Mouse (Mus musculus): ENCODE data around the gene Kifc3. TPM values are rescaled to one million over a fixed set of nuclear protein-coding genes. Genes with fewer than 3 reads are reported as not detected.

Kifc3 gene
- polyA plus RNA-seq, 1 experiment from 2014 or later = 2.3 TPM

DNA sequence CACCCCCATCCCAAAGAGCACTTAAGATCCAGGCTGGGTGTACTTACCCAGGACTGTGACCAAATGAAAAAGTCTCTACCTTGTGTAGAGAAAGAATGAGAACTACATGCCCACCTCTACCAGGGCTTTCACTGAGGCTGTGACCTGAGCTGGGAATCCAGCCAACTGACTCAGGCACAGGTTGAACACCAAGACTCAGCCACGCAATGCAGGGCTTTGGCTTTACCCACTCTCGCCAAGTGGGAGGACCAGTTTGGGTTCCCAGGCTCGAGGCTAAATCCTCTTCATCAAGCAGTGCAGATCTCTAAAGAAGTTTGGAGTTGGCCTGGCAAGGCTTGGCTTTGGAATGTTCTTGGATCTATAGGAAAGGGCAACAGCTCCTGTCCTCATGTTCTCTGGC lies 127.1 kb downstream of the Kifc3 start:
- DNase-seq (ENCODE audit: low spot score, missing footprints) (peak; percentile 19), ATAC-seq (ENCODE audit: low FRiP score) (no peak)
- 77% methylated on average over 3 of the region's 3 CpGs for WGBS
- no peak overlapping the region for H3K27ac ChIP-seq (ENCODE audit: low read depth, low read length)
- peaks cover 4% of the 10 kb centered on the region; the same call in 1 of the 2 replicates for H3K4me1 ChIP-seq (ENCODE audit: control insufficient read depth, insufficient read depth, low read length)
- no peaks in the 10 kb centered on the region for H3K27me3 ChIP-seq (ENCODE audit: control insufficient read depth, insufficient read depth, low read length)
- no peak overlapping the region for H3K9ac ChIP-seq (ENCODE audit: low read length)
- H3K36me3 ChIP-seq (ENCODE audit: control insufficient read depth, insufficient read depth, low read length) = no peaks in the 10 kb centered on the region
- H3K4me3 ChIP-seq (ENCODE audit: low read depth, low read length) = no peak overlapping the region
- H3K4me2 ChIP-seq = no peak overlapping the region
- H3K9me3 ChIP-seq (ENCODE audit: control insufficient read depth, low read length) = no peaks in the 10 kb centered on the region

- Histone ChIP-seq H3K27me3 (ENCODE audit: control insufficient read depth, insufficient read depth, low read length) (no peaks in the 10 kb centered on the region), H3K36me3 (ENCODE audit: control insufficient read depth, insufficient read depth, low read length) (no peaks in the 10 kb centered on the region), H3K27ac (ENCODE audit: low read depth, low read length) (no peak overlapping the region), H3K9ac (ENCODE audit: low read length) (no peak overlapping the region), H3K4me3 (ENCODE audit: low read depth, low read length) (no peak overlapping the region), H3K4me2 (no peak overlapping the region), H3K4me1 (ENCODE audit: control insufficient read depth, insufficient read depth, low read length) (no peaks in the 10 kb centered on the region), H3K9me3 (ENCODE audit: control insufficient read depth, low read length) (no peaks in the 10 kb centered on the region)
- ATAC-seq (ENCODE audit: low FRiP score) = no peak
- no peak for DNase-seq (ENCODE audit: low spot score, missing footprints)
- 48% methylated on average over 3 of the region's 3 CpGs for WGBS
Observed at GRCm38 (mm10) chr8:95067582-95067981, 135.0 kb downstream of the Kifc3 start.

DNA sequence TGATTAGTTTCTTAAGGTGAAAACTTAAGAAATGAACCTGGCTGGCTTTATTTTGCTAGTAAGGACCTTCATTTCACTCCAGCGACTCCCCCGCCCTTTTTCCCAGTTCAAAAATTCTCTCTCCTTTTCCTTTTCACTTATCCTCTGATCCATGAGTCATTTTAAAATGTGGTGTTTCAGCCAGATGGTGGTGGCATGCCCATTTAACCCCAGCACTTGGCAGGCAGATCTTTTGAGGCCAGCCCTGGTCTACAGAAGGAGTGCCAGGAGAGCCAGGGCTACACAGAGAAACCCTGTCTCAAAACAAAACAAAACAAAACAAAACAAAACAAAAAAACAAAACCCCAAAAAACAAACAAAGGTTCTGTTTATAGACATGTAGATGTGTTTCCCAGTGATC lies 138.1 kb downstream of the Kifc3 start:
- WGBS = 91% methylated on average over 2 of the region's 2 CpGs
- H3K4me2 ChIP-seq = no peak overlapping the region
- no peak for DNase-seq (ENCODE audit: low spot score, missing footprints)

DNA sequence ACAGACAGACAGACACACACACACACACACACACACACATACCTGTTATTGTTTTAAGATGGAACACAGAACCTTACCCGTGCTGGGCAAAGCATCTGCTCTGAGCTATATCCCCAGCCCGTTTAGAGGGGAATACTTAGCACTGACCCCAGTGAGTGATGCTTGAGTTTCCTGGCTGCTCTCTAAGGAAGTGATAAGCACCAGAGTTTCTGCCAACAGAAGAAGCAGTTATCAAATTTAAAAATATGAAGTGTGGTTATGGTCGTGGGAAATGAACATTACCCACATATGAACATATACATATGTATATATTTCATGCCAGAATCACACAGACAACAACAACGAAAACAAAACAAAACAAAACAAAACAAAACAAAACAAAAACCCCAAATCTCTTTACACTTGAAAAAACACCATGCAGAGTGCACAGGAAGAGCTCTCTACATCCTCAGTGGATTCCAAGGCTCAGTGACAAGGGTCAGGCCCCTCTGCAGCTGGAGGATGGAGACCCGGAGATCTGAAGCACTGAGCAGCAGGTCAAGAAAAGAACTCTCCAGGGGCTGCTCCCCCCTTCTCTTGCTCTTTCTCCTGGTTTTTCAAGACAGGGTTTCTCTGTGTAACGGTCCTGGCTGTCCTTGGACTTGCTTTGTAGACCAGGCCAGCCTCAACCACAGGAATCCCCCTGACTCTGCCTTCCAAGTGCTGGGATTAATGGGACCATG lies 142.6 kb downstream of the Kifc3 start:
- Histone ChIP-seq H3K4me1 (ENCODE audit: control insufficient read depth, insufficient read depth, low read length) (no peaks in the 10 kb centered on the region), H3K36me3 (ENCODE audit: control insufficient read depth, insufficient read depth, low read length) (no peaks in the 10 kb centered on the region), H3K27me3 (ENCODE audit: control insufficient read depth, insufficient read depth, low read length) (no peaks in the 10 kb centered on the region), H3K4me3 (ENCODE audit: low read depth, low read length) (no peak overlapping the region), H3K9me3 (ENCODE audit: control insufficient read depth, low read length) (no peaks in the 10 kb centered on the region), H3K27ac (ENCODE audit: low read depth, low read length) (no peak overlapping the region), H3K4me2 (no peak overlapping the region), H3K9ac (ENCODE audit: low read length) (no peak overlapping the region)
- ATAC-seq (ENCODE audit: low FRiP score) = no peak
- WGBS = 72% methylated on average over 6 of the region's 6 CpGs
- no peak for DNase-seq (ENCODE audit: low spot score, missing footprints)

More for the DNA sequence above, 138.1 kb downstream of the Kifc3 start:
- H3K27ac ChIP-seq (ENCODE audit: low read depth, low read length) = no peak overlapping the region
- H3K27me3 ChIP-seq (ENCODE audit: control insufficient read depth, insufficient read depth, low read length) = no peaks in the 10 kb centered on the region
- H3K9ac ChIP-seq (ENCODE audit: low read length) = no peak overlapping the region
- ATAC-seq (ENCODE audit: low FRiP score) = no peak
- H3K36me3 ChIP-seq (ENCODE audit: control insufficient read depth, insufficient read depth, low read length) = no peaks in the 10 kb centered on the region
- no peak overlapping the region for H3K4me3 ChIP-seq (ENCODE audit: low read depth, low read length)
- no peaks in the 10 kb centered on the region for H3K4me1 ChIP-seq (ENCODE audit: control insufficient read depth, insufficient read depth, low read length)
- no peaks in the 10 kb centered on the region for H3K9me3 ChIP-seq (ENCODE audit: control insufficient read depth, low read length)

DNA sequence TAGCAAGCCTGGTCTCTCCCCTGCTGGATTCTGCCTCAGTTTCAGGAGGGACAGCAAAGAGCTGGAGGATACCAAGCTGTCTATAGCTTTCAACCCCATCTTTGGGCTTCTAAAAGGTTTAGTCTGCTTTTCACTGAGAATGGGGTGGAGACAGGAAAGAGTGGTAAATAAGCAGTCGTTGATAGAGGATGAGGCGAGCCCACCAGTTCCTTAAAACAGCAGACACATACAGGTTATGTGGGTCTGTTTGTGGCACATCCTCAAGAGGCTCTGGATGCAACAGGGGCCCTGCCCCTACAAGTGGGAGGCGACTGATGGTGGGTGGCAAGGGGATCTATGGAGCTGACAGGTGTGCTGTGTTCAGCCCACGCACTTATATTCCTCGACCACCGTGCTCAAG lies 144.0 kb downstream of the Kifc3 start:
- WGBS = 74% methylated on average over 6 of the region's 6 CpGs
- DNase-seq (ENCODE audit: low spot score, missing footprints) = no peak
- H3K9ac ChIP-seq (ENCODE audit: low read length) = no peak overlapping the region
- no peak for ATAC-seq (ENCODE audit: low FRiP score)
- no peak overlapping the region for H3K27ac ChIP-seq (ENCODE audit: low read depth, low read length)
- no peak overlapping the region for H3K4me3 ChIP-seq (ENCODE audit: low read depth, low read length)
- no peaks in the 10 kb centered on the region for H3K27me3 ChIP-seq (ENCODE audit: control insufficient read depth, insufficient read depth, low read length)
- H3K4me2 ChIP-seq = no peak overlapping the region
- H3K4me1 ChIP-seq (ENCODE audit: control insufficient read depth, insufficient read depth, low read length) = no peaks in the 10 kb centered on the region
- no peaks in the 10 kb centered on the region for H3K36me3 ChIP-seq (ENCODE audit: control insufficient read depth, insufficient read depth, low read length)
- no peaks in the 10 kb centered on the region for H3K9me3 ChIP-seq (ENCODE audit: control insufficient read depth, low read length)

GRCm38 (mm10) chr8:95056414-95056813 lies 146.2 kb downstream of the Kifc3 start:
- H3K4me3 ChIP-seq (ENCODE audit: low read depth, low read length) = no peak overlapping the region
- no peak for DNase-seq (ENCODE audit: low spot score, missing footprints)
- H3K36me3 ChIP-seq (ENCODE audit: control insufficient read depth, insufficient read depth, low read length) = no peaks in the 10 kb centered on the region
- no peak overlapping the region for H3K27ac ChIP-seq (ENCODE audit: low read depth, low read length)
- H3K27me3 ChIP-seq (ENCODE audit: control insufficient read depth, insufficient read depth, low read length) = no peaks in the 10 kb centered on the region
- no peaks in the 10 kb centered on the region for H3K9me3 ChIP-seq (ENCODE audit: control insufficient read depth, low read length)
- H3K9ac ChIP-seq (ENCODE audit: low read length) = no peak overlapping the region
- H3K4me2 ChIP-seq = no peak overlapping the region
- ATAC-seq (ENCODE audit: low FRiP score) = no peak
- WGBS = 96% methylated on average over 5 of the region's 5 CpGs
- H3K4me1 ChIP-seq (ENCODE audit: control insufficient read depth, insufficient read depth, low read length) = no peaks in the 10 kb centered on the region

GRCm38 (mm10) chr8:95054927-95055510 lies 147.6 kb downstream of the Kifc3 start, which contains the start of gene Drc7:
TSS of gene Drc7 (plus strand) at chr8:95055103.
- H3K4me3 ChIP-seq (ENCODE audit: low read depth, low read length) = no peak within 1 kb of the TSS
- ATAC-seq (ENCODE audit: low FRiP score) = peak; percentile 73
- 26% methylated on average over 2 of the region's 2 CpGs for WGBS

DNA sequence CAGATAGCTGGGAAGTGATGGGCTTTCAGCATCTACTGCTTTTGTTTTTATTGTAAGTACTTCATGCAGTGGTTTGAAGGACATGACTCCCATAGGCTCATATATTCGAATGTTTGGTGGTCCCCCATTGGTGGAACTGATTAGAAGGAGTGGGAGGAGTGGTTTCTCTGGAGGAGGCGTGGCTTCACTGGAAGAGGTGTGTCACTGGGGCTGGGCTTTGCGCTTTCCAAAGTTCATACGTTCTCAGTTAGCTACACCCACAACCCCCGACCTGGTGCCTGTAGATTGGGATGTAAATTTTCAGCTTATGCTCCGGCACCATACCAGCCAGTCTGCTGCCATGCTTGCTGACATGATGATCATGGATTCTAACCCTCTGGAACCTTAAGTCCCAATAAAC lies 148.2 kb downstream of the Kifc3 start:
- H3K9me3 ChIP-seq (ENCODE audit: control insufficient read depth, low read length) = no peaks in the 10 kb centered on the region
- WGBS = 61% methylated on average over 6 of the region's 6 CpGs
- no peak for ATAC-seq (ENCODE audit: low FRiP score)

More at GRCm38 (mm10) chr8:95054927-95055510, 147.6 kb downstream of the Kifc3 start, which contains the start of gene Drc7:
- H3K36me3 ChIP-seq (ENCODE audit: control insufficient read depth, insufficient read depth, low read length) = no peaks in the 10 kb centered on the region
- no peaks in the 10 kb centered on the region for H3K4me1 ChIP-seq (ENCODE audit: control insufficient read depth, insufficient read depth, low read length)
- DNase-seq (ENCODE audit: low spot score, missing footprints) = no peak
- H3K9ac ChIP-seq (ENCODE audit: low read length) = no peak within 1 kb of the TSS
- H3K4me2 ChIP-seq = no peak within 1 kb of the TSS
- H3K27me3 ChIP-seq (ENCODE audit: control insufficient read depth, insufficient read depth, low read length) = no peaks in the 10 kb centered on the region
- no peak within 1 kb of the TSS for H3K27ac ChIP-seq (ENCODE audit: low read depth, low read length)
- H3K9me3 ChIP-seq (ENCODE audit: control insufficient read depth, low read length) = no peaks in the 10 kb centered on the region

More for the DNA sequence above, 148.2 kb downstream of the Kifc3 start:
- no peak overlapping the region for H3K4me2 ChIP-seq
- no peak overlapping the region for H3K9ac ChIP-seq (ENCODE audit: low read length)
- no peak for DNase-seq (ENCODE audit: low spot score, missing footprints)
- H3K4me1 ChIP-seq (ENCODE audit: control insufficient read depth, insufficient read depth, low read length) = no peaks in the 10 kb centered on the region
- no peak overlapping the region for H3K27ac ChIP-seq (ENCODE audit: low read depth, low read length)
- H3K27me3 ChIP-seq (ENCODE audit: control insufficient read depth, insufficient read depth, low read length) = no peaks in the 10 kb centered on the region
- no peak overlapping the region for H3K4me3 ChIP-seq (ENCODE audit: low read depth, low read length)
- H3K36me3 ChIP-seq (ENCODE audit: control insufficient read depth, insufficient read depth, low read length) = no peaks in the 10 kb centered on the region

All from midbrain, embryonic 11.5 days (tissue).